Mouse (Mus musculus) erythroblast, embryonic 14.5 days (primary cell): ENCODE results near the gene Rad51b.

Experiments
- GATA1 ChIP-seq: IDR thresholded peaks from 2 replicates; pipeline ENCODE4 v1.6.1; 2012; ENCODE audit warnings: low read length, inconsistent platforms, mixed read lengths
- TAL1 ChIP-seq: IDR thresholded peaks from 3 replicates; pipeline ENCODE4 v1.6.1; 2012; ENCODE audit warnings: low read length, inconsistent platforms, mixed read lengths

GRCm38 (mm10) chr12:79832611-79833010 is 535.5 kb downstream of the Rad51b start:
- no peak for TF ChIP-seq TAL1
- TF ChIP-seq GATA1 = no peak
